ENCODE assay signal across 17 mouse cellular contexts in genomic region chr9:46176613-46177012, GRCm38 (mm10). TPM values are rescaled to one million over a fixed set of nuclear protein-coding genes. Genes with fewer than 3 reads are reported as not detected.
DNase-seq lines count a peak whose midpoint lies in the region; ATAC-seq and TF ChIP-seq lines count a peak whose summit lies in the region.
"Had no signal": no experiment of that assay in that cellular context is flagged by ENCODE, and none has a peak within 500 bp of the region (broad histone marks: within the 10 kb centered on the region; RNA-seq: fewer than 3 reads in every experiment).

No protein-coding gene starts in this region.

- DNase-seq in heart, adult 11 months: no peak
- DNase-seq in CD4-positive, CD25-positive, alpha-beta regulatory T cell, adult 2 months (ENCODE audit: low read depth, low spot score): peak; percentile 76
- peak; percentile 59 for DNase-seq in thymus, postnatal 0 days (ENCODE audit: low spot score)
- DNase-seq in right cerebral cortex, postnatal 14 days: no peak
- DNase-seq in right cerebral cortex, adult 18-20 months: no peak
- DNase-seq: cerebellum, adult 18-20 months; forebrain, postnatal 0 days; gastrocnemius, postnatal 10 days; kidney, postnatal 14 days; left cerebral cortex, postnatal 4 days; liver, embryonic 13.5 days; midbrain, embryonic 14.5 days had no signal

- H3K9ac ChIP-seq in heart, embryonic 16.5 days (ENCODE audit: low read length): no peak overlapping the region
- H3K9ac ChIP-seq: forebrain, postnatal 0 days; liver, embryonic 13.5 days; neural tube, embryonic 12.5 days had no signal

- no peak overlapping the region for H3K4me3 ChIP-seq in heart, embryonic 16.5 days (ENCODE audit: low read length)
- no peak overlapping the region for H3K4me3 ChIP-seq in bone marrow macrophage, adult 2 months (ENCODE audit: insufficient read depth, low read length)
- H3K4me3 ChIP-seq: liver, embryonic 13.5 days; neural tube, embryonic 12.5 days had no signal

- H3K4me1 ChIP-seq in heart, embryonic 16.5 days (ENCODE audit: control insufficient read depth, insufficient read depth, low read length): peaks cover 7% of the 10 kb centered on the region
- H3K4me1 ChIP-seq in bone marrow macrophage, adult 2 months (ENCODE audit: control insufficient read depth, insufficient read depth, low read length): peaks cover 49% of the 10 kb centered on the region

- no peaks in the 10 kb centered on the region for H3K27me3 ChIP-seq in heart, embryonic 16.5 days (ENCODE audit: control insufficient read depth, insufficient read depth, low read length)
- H3K27me3 ChIP-seq: liver, embryonic 13.5 days; neural tube, embryonic 12.5 days had no signal

- no peak for ATAC-seq in heart, embryonic 16.5 days (replicated peaks; ENCODE audit: extremely low read depth, insufficient read depth, low FRiP score)
- ATAC-seq: forebrain, postnatal 0 days; intestine, postnatal 0 days had no signal

- H3K27ac ChIP-seq in heart, embryonic 16.5 days (ENCODE audit: low read length): peak overlapping the region; percentile 62; the same call in 1 of the 2 replicates
- H3K27ac ChIP-seq in bone marrow macrophage, adult 2 months (ENCODE audit: insufficient read depth, low read depth, low read length): peak overlapping the region; percentile 32
- H3K27ac ChIP-seq: liver, embryonic 13.5 days; neural tube, embryonic 12.5 days had no signal

- TF ChIP-seq CTCF in bone marrow macrophage, adult 2 months (IDR thresholded peaks at IDR 0.05; ENCODE audit: low read depth, low read length): no peak

- 82% methylated on average over 4 of the region's 4 CpGs for WGBS in heart, embryonic 16.5 days

- H3K36me3 ChIP-seq in heart, embryonic 16.5 days (ENCODE audit: control insufficient read depth, insufficient read depth): peaks cover 4% of the 10 kb centered on the region; the same call in 1 of the 2 replicates

- no peak overlapping the region for H3K4me2 ChIP-seq in heart, embryonic 16.5 days (ENCODE audit: low read depth, low read length)
- H3K4me2 ChIP-seq: liver, embryonic 13.5 days; neural tube, embryonic 12.5 days had no signal

- TF ChIP-seq POLR2A in bone marrow macrophage, adult 2 months (IDR thresholded peaks at IDR 0.05; ENCODE audit: borderline replicate concordance, low read depth, low read length): no peak

- H3K9me3 ChIP-seq in heart, embryonic 16.5 days (replicated peaks; ENCODE audit: control insufficient read depth, low read length): no peaks in the 10 kb centered on the region
- H3K9me3 ChIP-seq: liver, embryonic 13.5 days; neural tube, embryonic 12.5 days had no signal

RNA-seq across cellular contexts. Expression of gene Apoa1, which starts 51.8 kb away (rescaled TPM):
- polyA plus RNA-seq in heart, embryonic 16.5 days (2015; fragmentation: Nextera tagmentation; extraction: Ambion mirVana): 5.8 and 20.1 TPM in 2 replicates
- not detected in 2 replicates for polyA plus RNA-seq in bone marrow macrophage, adult 2 months (2012; ENCODE audit: insufficient read depth, insufficient read length, missing spikeins)
- polyA plus RNA-seq in thymus, postnatal 0 days (2015; fragmentation: Nextera tagmentation; extraction: Ambion mirVana): 5.4 and 7.0 TPM in 2 replicates

RNA-seq across cellular contexts. Expression of gene Apoc3, which starts 58.8 kb away (rescaled TPM):
- 0.89 TPM in 1 of 2 replicates, not detected in the other for polyA plus RNA-seq in heart, embryonic 16.5 days (2015; fragmentation: Nextera tagmentation; extraction: Ambion mirVana)
- polyA plus RNA-seq in bone marrow macrophage, adult 2 months (2012; ENCODE audit: insufficient read depth, insufficient read length, missing spikeins): not detected in 2 replicates
- polyA plus RNA-seq in thymus, postnatal 0 days (2015; fragmentation: Nextera tagmentation; extraction: Ambion mirVana): 1.3 and 1.4 TPM in 2 replicates
- polyA plus RNA-seq: hindbrain, embryonic 11.5 days; midbrain, embryonic 14.5 days; neural tube, embryonic 12.5 days had no signal

Comparison
In these comparisons a context has a peak if more than half of its experiments do, and no peak if none do; other contexts are left out.
1. DNase-seq: peak in CD4-positive, CD25-positive, alpha-beta regulatory T cell, adult 2 months (single experiment) and thymus, postnatal 0 days (single experiment); none in heart, adult 11 months (single experiment), right cerebral cortex, postnatal 14 days (single experiment) and right cerebral cortex, adult 18-20 months (single experiment).